In the genomic region with DNA sequence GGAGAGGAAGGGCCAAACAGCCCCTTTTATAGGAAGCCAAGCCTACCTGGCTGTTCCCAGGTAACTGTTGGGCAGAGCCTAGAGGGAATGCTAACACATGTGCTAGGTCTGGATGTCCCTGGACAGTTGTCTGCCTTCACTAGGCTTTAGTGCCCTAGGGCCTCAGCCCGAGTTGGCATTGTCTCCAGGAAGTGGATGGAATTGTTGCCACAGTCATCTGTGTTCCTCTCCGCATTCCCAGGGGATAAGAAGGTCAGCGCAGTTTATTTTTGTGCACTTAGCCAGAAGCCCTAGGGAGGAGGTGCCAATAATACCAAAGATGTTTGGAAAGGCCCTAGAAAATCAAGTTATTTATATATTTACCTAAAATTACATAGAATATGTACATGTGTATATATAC, we compare ENCODE assay signal across 15 mouse cellular contexts.
DNase-seq lines count a peak whose midpoint lies in the region; ATAC-seq and TF ChIP-seq lines count a peak whose summit lies in the region.
"Had no signal": no experiment of that assay in that cellular context is flagged by ENCODE, and none has a peak within 500 bp of the region (broad histone marks: within the 10 kb centered on the region; RNA-seq: fewer than 3 reads in every experiment).

No protein-coding gene starts in this region.

- H3K9me3 ChIP-seq in heart, embryonic 10.5 days = no peaks in the 10 kb centered on the region
- H3K9me3 ChIP-seq in lung, postnatal 0 days (ENCODE audit: low read length) = no peaks in the 10 kb centered on the region
- H3K9me3 ChIP-seq in forebrain, embryonic 11.5 days (ENCODE audit: control insufficient read depth, low read length) = no peaks in the 10 kb centered on the region
- H3K9me3 ChIP-seq: embryonic facial prominence, embryonic 13.5 days; forebrain, embryonic 13.5 days; midbrain, embryonic 15.5 days had no signal

- 45% methylated on average over 3 of the region's 3 CpGs for WGBS in heart, embryonic 10.5 days
- 42% methylated on average over 3 of the region's 3 CpGs for WGBS in lung, postnatal 0 days
- 77% methylated on average over 3 of the region's 3 CpGs for WGBS in forebrain, embryonic 11.5 days

- TF ChIP-seq EP300 in lung, postnatal 0 days (IDR thresholded peaks at IDR 0.05) = no peak

- no peak overlapping the region for H3K9ac ChIP-seq in lung, postnatal 0 days (replicated peaks; ENCODE audit: low read depth)
- H3K9ac ChIP-seq in forebrain, embryonic 11.5 days (ENCODE audit: low read length) = no peak overlapping the region
- H3K9ac ChIP-seq: embryonic facial prominence, embryonic 13.5 days; forebrain, embryonic 13.5 days; midbrain, embryonic 15.5 days had no signal

- no peak for ATAC-seq in lung, postnatal 0 days
- no peak for ATAC-seq in forebrain, embryonic 11.5 days (replicated peaks; ENCODE audit: low FRiP score)
- ATAC-seq: forebrain, embryonic 13.5 days; intestine, embryonic 16.5 days; midbrain, embryonic 15.5 days had no signal

- 0 out of 2 replicates have a peak, but pooled peaks cover 2% of the 10 kb centered on the region for H3K36me3 ChIP-seq in heart, embryonic 10.5 days
- no peaks in the 10 kb centered on the region for H3K36me3 ChIP-seq in lung, postnatal 0 days (ENCODE audit: insufficient read depth, low read length)
- H3K36me3 ChIP-seq in forebrain, embryonic 11.5 days (ENCODE audit: control insufficient read depth, insufficient read depth, low read length) = no peaks in the 10 kb centered on the region
- H3K36me3 ChIP-seq: embryonic facial prominence, embryonic 13.5 days; G1E; midbrain, embryonic 15.5 days had no signal

- peak; percentile 93 for DNase-seq in heart, adult 11 months
- no peak for DNase-seq in heart, embryonic 10.5 days (ENCODE audit: low spot score)
- DNase-seq in lung, postnatal 25 days (ENCODE audit: low spot score) = peak; percentile 24
- no peak for DNase-seq in lung, postnatal 0 days (ENCODE audit: low spot score)
- DNase-seq in heart, adult 9 months (ENCODE audit: low spot score in 2 of 2) = peak; percentile 32 to 41
- DNase-seq in skeletal muscle tissue, adult 2 months (ENCODE audit: low read depth, low spot score) = peak; percentile 58
- no peak for DNase-seq in forebrain, embryonic 11.5 days (ENCODE audit: low spot score)
- DNase-seq: cerebellum, postnatal 36 days; right cerebral cortex, postnatal 4 days had no signal

- no peak overlapping the region for H3K27ac ChIP-seq in heart, embryonic 10.5 days
- no peak overlapping the region for H3K27ac ChIP-seq in lung, postnatal 0 days (ENCODE audit: low read length)
- H3K27ac ChIP-seq in forebrain, embryonic 11.5 days (ENCODE audit: low read depth, low read length) = no peak overlapping the region
- H3K27ac ChIP-seq: embryonic facial prominence, embryonic 13.5 days; forebrain, embryonic 13.5 days; macrophage; midbrain, embryonic 15.5 days had no signal

- TF ChIP-seq CTCF in lung, postnatal 0 days (IDR thresholded peaks at IDR 0.05) = no peak

- H3K4me2 ChIP-seq in lung, postnatal 0 days (replicated peaks; ENCODE audit: low read depth, low read length) = no peak overlapping the region
- no peak overlapping the region for H3K4me2 ChIP-seq in forebrain, embryonic 11.5 days (ENCODE audit: low read depth, low read length, severe bottlenecking)
- H3K4me2 ChIP-seq: embryonic facial prominence, embryonic 13.5 days; forebrain, embryonic 13.5 days; midbrain, embryonic 15.5 days had no signal

- no peaks in the 10 kb centered on the region for H3K27me3 ChIP-seq in heart, embryonic 10.5 days (ENCODE audit: insufficient read depth, poor library complexity, severe bottlenecking)
- H3K27me3 ChIP-seq in lung, postnatal 0 days (replicated peaks; ENCODE audit: insufficient read depth, low read length) = no peaks in the 10 kb centered on the region
- H3K27me3 ChIP-seq in forebrain, embryonic 11.5 days (ENCODE audit: control insufficient read depth, insufficient read depth, low read length) = no peaks in the 10 kb centered on the region
- H3K27me3 ChIP-seq: embryonic facial prominence, embryonic 13.5 days; forebrain, embryonic 13.5 days; midbrain, embryonic 15.5 days had no signal

- peaks cover 31% of the 10 kb centered on the region for H3K4me1 ChIP-seq in heart, embryonic 10.5 days
- H3K4me1 ChIP-seq in lung, postnatal 0 days (ENCODE audit: insufficient read depth, low read depth, low read length) = no peaks in the 10 kb centered on the region
- no peaks in the 10 kb centered on the region for H3K4me1 ChIP-seq in forebrain, embryonic 11.5 days (replicated peaks; ENCODE audit: control insufficient read depth, insufficient read depth, low read length)

- no peak overlapping the region for H3K4me3 ChIP-seq in heart, embryonic 10.5 days
- no peak overlapping the region for H3K4me3 ChIP-seq in lung, postnatal 0 days (ENCODE audit: low read depth, low read length)
- H3K4me3 ChIP-seq in forebrain, embryonic 11.5 days (ENCODE audit: low read depth, low read length) = no peak overlapping the region
- H3K4me3 ChIP-seq: embryonic facial prominence, embryonic 13.5 days; forebrain, embryonic 13.5 days; midbrain, embryonic 15.5 days had no signal

Comparison
In these comparisons a context has a peak if more than half of its experiments do, and no peak if none do; other contexts are left out.
1. DNase-seq: peak in heart, adult 11 months (single experiment), lung, postnatal 25 days (single experiment), heart, adult 9 months (2 of 2) and skeletal muscle tissue, adult 2 months (single experiment); none in heart, embryonic 10.5 days (single experiment), lung, postnatal 0 days (single experiment) and forebrain, embryonic 11.5 days (single experiment).